Mouse (Mus musculus) embryonic facial prominence, embryonic 14.5 days (tissue): ENCODE measurements around the gene Ahdc1. TPM values are rescaled to one million over a fixed set of nuclear protein-coding genes. Genes with fewer than 3 reads are reported as not detected.
A peak's percentile ranks its signal among the peaks of the same experiment; 100 is the strongest.

Source experiments
- ATAC-seq: fragments of 200-750 bp; cut with Nextera tagmentation; 2 replicates; pipeline ENCODE4 v1.8.0; 2017; ENCODE audit warnings: low read depth, moderate number of reproducible peaks, moderate TSS enrichment
- DNase-seq: peaks from one replicate; pipeline ENCODE4 v3.0.0-alpha.2; 2015; ENCODE audit warnings: low spot score
- H3K27ac ChIP-seq: fragments of 300-500 bp; sonication (generic); replicated peaks from 2 replicates; pipeline ENCODE4 v1.5.1; 2014; ENCODE audit warnings: low read depth, mild to moderate bottlenecking, low read length, moderate library complexity
- H3K27me3 ChIP-seq: fragments of 300-500 bp; sonication (generic); replicated peaks from 2 replicates; pipeline ENCODE4 v1.6.1; 2014; ENCODE audit warnings: low read length; ENCODE audit not compliant: control insufficient read depth, insufficient read depth
- H3K36me3 ChIP-seq: fragments of 300-500 bp; sonication (generic); 2 replicates; pipeline ENCODE4 v1.6.1; 2014; ENCODE audit warnings: low read length, mixed read lengths; ENCODE audit not compliant: control insufficient read depth, insufficient read depth
- H3K4me1 ChIP-seq: fragments of 300-500 bp; sonication (generic); 2 replicates; pipeline ENCODE4 v1.6.1; 2014; ENCODE audit warnings: antibody characterized with exemption, low read length; ENCODE audit not compliant: control insufficient read depth, insufficient read depth
- H3K4me2 ChIP-seq: fragments of 300-500 bp; sonication (generic); 2 replicates; pipeline ENCODE4 v1.6.1; 2014; ENCODE audit warnings: low read depth, mild to moderate bottlenecking, low read length, moderate library complexity, mixed read lengths
- H3K4me3 ChIP-seq: fragments of 300-500 bp; sonication (generic); 2 replicates; pipeline ENCODE4 v1.5.1; 2014; ENCODE audit warnings: low read depth, mild to moderate bottlenecking, low read length
- H3K9ac ChIP-seq: fragments of 300-500 bp; sonication (generic); 2 replicates; pipeline ENCODE4 v1.6.1; 2014; ENCODE audit warnings: low read depth, mild to moderate bottlenecking, low read length, moderate library complexity, mixed read lengths
- H3K9me3 ChIP-seq: fragments of 300-500 bp; sonication (generic); 2 replicates; pipeline ENCODE4 v1.6.1; 2016; ENCODE audit warnings: low read length; ENCODE audit not compliant: control insufficient read depth
- WGBS: fragments of 180-500 bp; shearing (Covaris S2); extraction: QIAGEN DNeasy Blood & Tissue Kit; methylation state at CpG from one replicate; pipeline ENCODE4 v1.1.7; 2014; 5-methylcytosine and 5-hydroxymethylcytosine counted together
- polyA plus RNA-seq: library from polyadenylated mRNA; unstranded; fragments of >200 nt; fragmentation: Nextera tagmentation; extraction: Ambion mirVana; gene quantifications from 2 replicates; pipeline ENCODE4 v1.2.1, GENCODE M21; 2014

The Ahdc1 gene
- polyA plus RNA-seq, 1 experiment from 2014 or later: 11.7 TPM

- Histone ChIP-seq H3K36me3 (peaks cover 11% of the 10 kb centered on the region; the same call in 1 of the 2 replicates), H3K27me3 (no peaks in the 10 kb centered on the region), H3K9me3 (no peaks in the 10 kb centered on the region), H3K4me3 (no peak overlapping the region), H3K9ac (peak overlapping the region; percentile 28; the same call in 1 of the 2 replicates), H3K4me1 (peaks cover 65% of the 10 kb centered on the region), H3K27ac (peak overlapping the region; percentile 84), H3K4me2 (peak overlapping the region; percentile 40)
- ATAC-seq (peak; percentile 38), DNase-seq (peak; percentile 90)
- 19% methylated on average over 8 of the region's 10 CpGs for WGBS
These were observed 14.1 kb downstream of the Ahdc1 start for GRCm38 (mm10) chr4:133024969-133025685.

- Histone ChIP-seq H3K4me3 (no peak overlapping the region), H3K4me2 (0 out of 2 replicates have a peak overlapping the region, but pooled peaks have one; percentile 40), H3K9me3 (no peaks in the 10 kb centered on the region), H3K27ac (peak overlapping the region; percentile 84), H3K36me3 (peaks cover 11% of the 10 kb centered on the region; the same call in 1 of the 2 replicates), H3K9ac (0 out of 2 replicates have a peak overlapping the region, but pooled peaks have one; percentile 32), H3K4me1 (peaks cover 53% of the 10 kb centered on the region), H3K27me3 (no peaks in the 10 kb centered on the region)
- DNase-seq (no peak), ATAC-seq (no peak)
- 57% methylated on average over 10 of the region's 10 CpGs for WGBS
These were observed 15.2 kb downstream of the Ahdc1 start for GRCm38 (mm10) chr4:133026272-133026671.

GRCm38 (mm10) chr4:133026826-133027375 is 15.8 kb downstream of the Ahdc1 start:
- H3K27me3 ChIP-seq: no peaks in the 10 kb centered on the region
- H3K4me3 ChIP-seq: no peak overlapping the region
- no peak for ATAC-seq
- no peaks in the 10 kb centered on the region for H3K9me3 ChIP-seq
- no peak for DNase-seq
- peak overlapping the region; percentile 84 for H3K27ac ChIP-seq
- no peak overlapping the region for H3K4me2 ChIP-seq
- peaks cover 47% of the 10 kb centered on the region for H3K4me1 ChIP-seq
- 24% methylated on average over 2 of the region's 2 CpGs for WGBS
- peaks cover 17% of the 10 kb centered on the region; the same call in 1 of the 2 replicates for H3K36me3 ChIP-seq
- H3K9ac ChIP-seq: no peak overlapping the region

GRCm38 (mm10) chr4:133027721-133028120 is 16.7 kb downstream of the Ahdc1 start:
- WGBS: 69% methylated on average over 10 of the region's 10 CpGs
- Histone ChIP-seq H3K4me2 (no peak overlapping the region), H3K4me1 (peaks cover 39% of the 10 kb centered on the region), H3K27ac (no peak overlapping the region), H3K9me3 (no peaks in the 10 kb centered on the region), H3K36me3 (peaks cover 18% of the 10 kb centered on the region; the same call in 1 of the 2 replicates), H3K27me3 (no peaks in the 10 kb centered on the region), H3K9ac (no peak overlapping the region), H3K4me3 (no peak overlapping the region)
- no peak for ATAC-seq
- no peak for DNase-seq

GRCm38 (mm10) chr4:133028193-133028592 is 17.1 kb downstream of the Ahdc1 start:
- 90% methylated on average over 6 of the region's 6 CpGs for WGBS
- DNase-seq: no peak

GRCm38 (mm10) chr4:133028875-133029274 is 17.8 kb downstream of the Ahdc1 start:
- Histone ChIP-seq H3K36me3 (peaks cover 18% of the 10 kb centered on the region; the same call in 1 of the 2 replicates), H3K9me3 (no peaks in the 10 kb centered on the region), H3K4me2 (no peak overlapping the region), H3K4me3 (no peak overlapping the region), H3K27me3 (no peaks in the 10 kb centered on the region), H3K27ac (no peak overlapping the region), H3K9ac (no peak overlapping the region), H3K4me1 (peaks cover 27% of the 10 kb centered on the region)
- no peak for DNase-seq
- WGBS: 73% methylated on average over 6 of the region's 6 CpGs
- no peak for ATAC-seq

More at GRCm38 (mm10) chr4:133028193-133028592, 17.1 kb downstream of the Ahdc1 start:
- Histone ChIP-seq H3K4me1 (peaks cover 34% of the 10 kb centered on the region), H3K9ac (no peak overlapping the region), H3K4me3 (no peak overlapping the region), H3K27me3 (no peaks in the 10 kb centered on the region), H3K27ac (no peak overlapping the region), H3K36me3 (peaks cover 18% of the 10 kb centered on the region; the same call in 1 of the 2 replicates), H3K4me2 (no peak overlapping the region), H3K9me3 (no peaks in the 10 kb centered on the region)
- no peak for ATAC-seq

GRCm38 (mm10) chr4:133032410-133033095 is 21.5 kb downstream of the Ahdc1 start:
- H3K4me2 ChIP-seq: no peak overlapping the region
- ATAC-seq: no peak
- no peaks in the 10 kb centered on the region for H3K9me3 ChIP-seq
- peaks cover 4% of the 10 kb centered on the region for H3K4me1 ChIP-seq
- DNase-seq: no peak
- H3K9ac ChIP-seq: no peak overlapping the region
- WGBS: 81% methylated on average over 8 of the region's 8 CpGs
- no peaks in the 10 kb centered on the region for H3K27me3 ChIP-seq
- H3K4me3 ChIP-seq: no peak overlapping the region
- H3K27ac ChIP-seq: no peak overlapping the region
- peaks cover 19% of the 10 kb centered on the region; the same call in 1 of the 2 replicates for H3K36me3 ChIP-seq

GRCm38 (mm10) chr4:133034478-133034877 is 23.4 kb downstream of the Ahdc1 start:
- 75% methylated on average over 10 of the region's 10 CpGs for WGBS
- Histone ChIP-seq H3K4me3 (no peak overlapping the region), H3K36me3 (0 out of 2 replicates have a peak, but pooled peaks cover 15% of the 10 kb centered on the region), H3K27me3 (no peaks in the 10 kb centered on the region), H3K4me1 (peaks cover 6% of the 10 kb centered on the region), H3K9me3 (no peaks in the 10 kb centered on the region), H3K27ac (no peak overlapping the region), H3K9ac (no peak overlapping the region), H3K4me2 (no peak overlapping the region)
- DNase-seq (no peak), ATAC-seq (no peak)
